Mouse (Mus musculus) liver, embryonic 12.5 days (tissue): ENCODE measurements around the gene Babam2. TPM values are rescaled to one million over a fixed set of nuclear protein-coding genes. Genes with fewer than 3 reads are reported as not detected.

Experiments
- ATAC-seq: fragments of 200-750 bp; cut with Nextera tagmentation; 2 replicates; pipeline ENCODE4 v1.8.0; 2017; ENCODE audit warnings: moderate number of reproducible peaks, mild to moderate bottlenecking, moderate library complexity
- H3K27ac ChIP-seq: fragments of 300-500 bp; sonication (generic); 2 replicates; pipeline ENCODE4 v1.5.1; 2016; ENCODE audit warnings: mild to moderate bottlenecking
- H3K27me3 ChIP-seq: fragments of 300-500 bp; sonication (generic); replicated peaks from 2 replicates; pipeline ENCODE4 v1.6.1; 2016; ENCODE audit warnings: mild to moderate bottlenecking, moderate library complexity
- H3K36me3 ChIP-seq: fragments of 300-500 bp; sonication (generic); 2 replicates; pipeline ENCODE4 v1.6.1; 2016; ENCODE audit warnings: mild to moderate bottlenecking, moderate library complexity
- H3K4me1 ChIP-seq: fragments of 300-500 bp; sonication (generic); 2 replicates; pipeline ENCODE4 v1.6.1; 2016
- H3K4me2 ChIP-seq: fragments of 300-500 bp; sonication (generic); 2 replicates; pipeline ENCODE4 v1.6.1; 2016; ENCODE audit warnings: mild to moderate bottlenecking, moderate library complexity
- H3K4me3 ChIP-seq: fragments of 300-500 bp; sonication (generic); 2 replicates; pipeline ENCODE4 v1.5.1; 2016; ENCODE audit warnings: mild to moderate bottlenecking, moderate library complexity
- H3K9ac ChIP-seq: fragments of 300-500 bp; sonication (generic); 2 replicates; pipeline ENCODE4 v1.6.1; 2016; ENCODE audit warnings: mild to moderate bottlenecking, moderate library complexity
- H3K9me3 ChIP-seq: fragments of 300-500 bp; sonication (generic); replicated peaks from 2 replicates; pipeline ENCODE4 v1.6.1; 2016; ENCODE audit warnings: mild to moderate bottlenecking, moderate library complexity
- WGBS: fragments of 180-500 bp; shearing (Covaris S2); methylation state at CpG from one replicate; pipeline ENCODE4 v1.1.7; 2016; ENCODE audit not compliant: insufficient replicate concordance; 5-methylcytosine and 5-hydroxymethylcytosine counted together
- polyA plus RNA-seq: library from polyadenylated mRNA; unstranded; fragments of >200 nt; fragmentation: Nextera tagmentation; extraction: Ambion mirVana; gene quantifications from 2 replicates; pipeline ENCODE4 v1.2.1, GENCODE M21; 2016

Babam2 gene
- polyA plus RNA-seq, 1 experiment from 2014 or later = 41.3 TPM

GRCm38 (mm10) chr5:31984369-31984961 lies 287.0 kb downstream of the Babam2 start:
- no peak overlapping the region for H3K9ac ChIP-seq
- H3K27me3 ChIP-seq = no peaks in the 10 kb centered on the region
- no peaks in the 10 kb centered on the region for H3K36me3 ChIP-seq
- no peak for ATAC-seq
- H3K4me2 ChIP-seq = no peak overlapping the region
- no peaks in the 10 kb centered on the region for H3K9me3 ChIP-seq
- H3K27ac ChIP-seq = no peak overlapping the region
- WGBS = 76% methylated on average over 13 of the region's 13 CpGs
- no peak overlapping the region for H3K4me3 ChIP-seq
- H3K4me1 ChIP-seq = no peaks in the 10 kb centered on the region

GRCm38 (mm10) chr5:31985021-31985420 lies 287.5 kb downstream of the Babam2 start:
- Histone ChIP-seq H3K9ac (no peak overlapping the region), H3K36me3 (no peaks in the 10 kb centered on the region), H3K9me3 (no peaks in the 10 kb centered on the region), H3K4me3 (no peak overlapping the region), H3K27me3 (no peaks in the 10 kb centered on the region), H3K4me2 (no peak overlapping the region), H3K4me1 (no peaks in the 10 kb centered on the region), H3K27ac (no peak overlapping the region)
- ATAC-seq = no peak
- WGBS = 74% methylated on average over 2 of the region's 2 CpGs

GRCm38 (mm10) chr5:31987541-31988307 lies 290.2 kb downstream of the Babam2 start:
- Histone ChIP-seq H3K27ac (no peak overlapping the region), H3K4me1 (no peaks in the 10 kb centered on the region), H3K9me3 (no peaks in the 10 kb centered on the region), H3K36me3 (no peaks in the 10 kb centered on the region), H3K4me3 (no peak overlapping the region), H3K27me3 (no peaks in the 10 kb centered on the region), H3K9ac (no peak overlapping the region), H3K4me2 (no peak overlapping the region)
- WGBS = 86% methylated on average over 11 of the region's 11 CpGs
- no peak for ATAC-seq

GRCm38 (mm10) chr5:31997189-31997954 lies 299.9 kb downstream of the Babam2 start:
- Histone ChIP-seq H3K27me3 (no peaks in the 10 kb centered on the region), H3K4me2 (no peak overlapping the region), H3K4me1 (peaks cover 9% of the 10 kb centered on the region; the same call in 1 of the 2 replicates), H3K9ac (no peak overlapping the region), H3K27ac (no peak overlapping the region), H3K9me3 (no peaks in the 10 kb centered on the region), H3K4me3 (no peak overlapping the region), H3K36me3 (no peaks in the 10 kb centered on the region)
- no peak for ATAC-seq
- WGBS = 70% methylated on average over 4 of the region's 4 CpGs

GRCm38 (mm10) chr5:31998806-31999205 lies 301.3 kb downstream of the Babam2 start:
- H3K9me3 ChIP-seq = no peaks in the 10 kb centered on the region
- H3K4me1 ChIP-seq = peaks cover 9% of the 10 kb centered on the region; the same call in 1 of the 2 replicates
- no peak overlapping the region for H3K9ac ChIP-seq
- H3K27ac ChIP-seq = no peak overlapping the region
- H3K27me3 ChIP-seq = no peaks in the 10 kb centered on the region
- H3K4me3 ChIP-seq = no peak overlapping the region
- no peak for ATAC-seq
- H3K4me2 ChIP-seq = no peak overlapping the region
- WGBS = 50% methylated on average over 2 of the region's 2 CpGs
- H3K36me3 ChIP-seq = no peaks in the 10 kb centered on the region

GRCm38 (mm10) chr5:32000076-32000475 lies 302.6 kb downstream of the Babam2 start:
- ATAC-seq = no peak
- Histone ChIP-seq H3K9ac (no peak overlapping the region), H3K36me3 (no peaks in the 10 kb centered on the region), H3K27me3 (no peaks in the 10 kb centered on the region), H3K9me3 (no peaks in the 10 kb centered on the region), H3K4me3 (no peak overlapping the region), H3K4me2 (no peak overlapping the region), H3K4me1 (peaks cover 9% of the 10 kb centered on the region; the same call in 1 of the 2 replicates), H3K27ac (no peak overlapping the region)
- 57% methylated on average over 3 of the region's 3 CpGs for WGBS

GRCm38 (mm10) chr5:32001266-32001665 lies 303.8 kb downstream of the Babam2 start:
- no peak overlapping the region for H3K27ac ChIP-seq
- 68% methylated on average over 9 of the region's 9 CpGs for WGBS
- no peaks in the 10 kb centered on the region for H3K36me3 ChIP-seq
- H3K9ac ChIP-seq = no peak overlapping the region
- no peak for ATAC-seq
- no peaks in the 10 kb centered on the region for H3K9me3 ChIP-seq
- peaks cover 9% of the 10 kb centered on the region; the same call in 1 of the 2 replicates for H3K4me1 ChIP-seq
- no peak overlapping the region for H3K4me3 ChIP-seq
- H3K4me2 ChIP-seq = no peak overlapping the region
- no peaks in the 10 kb centered on the region for H3K27me3 ChIP-seq

GRCm38 (mm10) chr5:32001771-32002170 lies 304.3 kb downstream of the Babam2 start:
- no peaks in the 10 kb centered on the region for H3K36me3 ChIP-seq
- no peak overlapping the region for H3K4me3 ChIP-seq
- H3K4me2 ChIP-seq = no peak overlapping the region
- H3K9me3 ChIP-seq = no peaks in the 10 kb centered on the region
- H3K27me3 ChIP-seq = no peaks in the 10 kb centered on the region
- ATAC-seq = no peak
- peaks cover 9% of the 10 kb centered on the region; the same call in 1 of the 2 replicates for H3K4me1 ChIP-seq
- H3K27ac ChIP-seq = no peak overlapping the region
- WGBS = 35% methylated on average over 3 of the region's 3 CpGs
- no peak overlapping the region for H3K9ac ChIP-seq

GRCm38 (mm10) chr5:32008401-32008800 lies 310.9 kb downstream of the Babam2 start:
- ATAC-seq = no peak
- Histone ChIP-seq H3K9me3 (no peaks in the 10 kb centered on the region), H3K4me1 (no peaks in the 10 kb centered on the region), H3K27ac (no peak overlapping the region), H3K4me3 (no peak overlapping the region), H3K36me3 (no peaks in the 10 kb centered on the region; the same call in 1 of the 2 replicates), H3K4me2 (no peak overlapping the region), H3K27me3 (no peaks in the 10 kb centered on the region), H3K9ac (no peak overlapping the region)
- WGBS = 79% methylated on average over 3 of the region's 3 CpGs

GRCm38 (mm10) chr5:32010056-32010455 lies 312.6 kb downstream of the Babam2 start:
- Histone ChIP-seq H3K27me3 (no peaks in the 10 kb centered on the region), H3K9me3 (no peaks in the 10 kb centered on the region), H3K36me3 (no peaks in the 10 kb centered on the region; the same call in 1 of the 2 replicates), H3K4me2 (no peak overlapping the region), H3K9ac (no peak overlapping the region), H3K27ac (no peak overlapping the region), H3K4me3 (no peak overlapping the region), H3K4me1 (no peaks in the 10 kb centered on the region)
- WGBS = 66% methylated on average over 4 of the region's 4 CpGs
- ATAC-seq = no peak

GRCm38 (mm10) chr5:32013053-32013452 lies 315.6 kb downstream of the Babam2 start:
- H3K4me2 ChIP-seq = no peak overlapping the region
- no peak overlapping the region for H3K4me3 ChIP-seq
- H3K4me1 ChIP-seq = no peaks in the 10 kb centered on the region
- no peaks in the 10 kb centered on the region for H3K27me3 ChIP-seq
- H3K36me3 ChIP-seq = no peaks in the 10 kb centered on the region
- H3K9me3 ChIP-seq = no peaks in the 10 kb centered on the region
- H3K27ac ChIP-seq = no peak overlapping the region
- 41% methylated on average over 2 of the region's 2 CpGs for WGBS
- H3K9ac ChIP-seq = no peak overlapping the region
- no peak for ATAC-seq

GRCm38 (mm10) chr5:32014786-32015185 lies 317.3 kb downstream of the Babam2 start:
- H3K36me3 ChIP-seq = no peaks in the 10 kb centered on the region
- H3K9ac ChIP-seq = no peak overlapping the region
- no peaks in the 10 kb centered on the region for H3K27me3 ChIP-seq
- H3K9me3 ChIP-seq = no peaks in the 10 kb centered on the region
- H3K4me2 ChIP-seq = no peak overlapping the region
- no peak overlapping the region for H3K4me3 ChIP-seq
- H3K4me1 ChIP-seq = no peaks in the 10 kb centered on the region
- H3K27ac ChIP-seq = no peak overlapping the region
- no peak for ATAC-seq
- 79% methylated on average over 7 of the region's 7 CpGs for WGBS
